Mouse (Mus musculus): ENCODE data around the gene Gm9945. TPM values are rescaled to one million over a fixed set of nuclear protein-coding genes. Genes with fewer than 3 reads are reported as not detected.

Gm9945 gene
- polyA plus RNA-seq, 1 experiment from 2014 or later, result 0.19 TPM

DNA sequence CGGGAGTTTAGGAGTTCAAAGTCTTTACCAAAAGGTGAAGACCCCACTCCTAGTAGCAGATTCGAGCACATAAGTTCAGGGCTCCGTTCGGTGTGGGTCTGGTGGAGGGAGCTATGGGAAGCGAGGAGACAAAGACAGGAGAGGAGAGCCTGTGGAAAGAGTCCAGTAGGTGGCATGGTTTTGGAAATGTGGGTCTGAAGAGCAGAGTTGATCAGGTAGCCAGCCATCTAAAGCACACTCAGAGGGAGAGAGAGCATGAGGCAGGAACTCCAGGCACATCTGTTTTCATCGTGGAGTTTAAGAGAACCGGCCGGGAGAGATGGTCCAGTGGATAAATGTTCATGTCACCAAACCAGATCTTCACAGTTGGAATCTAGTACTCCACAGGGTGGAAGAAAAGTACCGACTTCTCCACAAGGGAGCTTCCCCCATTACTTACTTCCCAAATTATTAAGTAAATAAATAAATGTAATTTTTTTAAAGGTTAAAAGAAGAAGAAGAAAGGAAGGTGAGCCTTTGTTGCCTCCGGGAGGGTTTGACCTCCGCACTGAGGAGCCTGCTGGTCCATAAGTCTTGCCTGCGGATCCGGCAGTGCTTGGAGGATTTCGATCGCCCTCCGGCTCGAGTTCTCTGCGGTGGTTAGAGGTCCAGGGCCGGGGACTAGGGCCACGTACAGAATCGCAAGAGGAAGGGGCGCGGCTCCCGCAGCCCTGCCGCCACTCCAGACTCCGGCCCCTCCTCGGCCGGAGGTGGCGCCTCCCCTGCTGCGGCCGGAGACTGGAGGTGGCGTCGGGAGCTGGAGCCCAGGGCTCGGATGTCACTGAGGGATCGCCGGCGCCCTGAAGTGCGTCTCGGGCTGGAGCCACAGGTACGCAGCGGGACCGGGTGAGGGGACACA is 23.2 kb upstream of the Gm9945 start, which contains the start of the genes Gm10447 and Shroom1:
TSS of gene Gm10447 (minus strand) at position 637 of the 898 bp plus-strand sequence.
TSS of gene Shroom1 (plus strand) at position 732 of the 898 bp plus-strand sequence.
- ATAC-seq (peak; percentile 50; the same call in 1 of the 2 replicates), DNase-seq (ENCODE audit: low spot score) (peak; percentile 31)
- Histone ChIP-seq H3K4me2 (ENCODE audit: low read length) (peak within 1 kb of the TSS; percentile 78), H3K36me3 (ENCODE audit: control insufficient read depth, insufficient read depth, low read length) (no peaks in the 10 kb centered on the region), H3K4me1 (ENCODE audit: control insufficient read depth, insufficient read depth, low read length) (no peaks in the 10 kb centered on the region), H3K27me3 (replicated peaks; ENCODE audit: control insufficient read depth, insufficient read depth, low read length) (peaks cover 28% of the 10 kb centered on the region), H3K9me3 (replicated peaks; ENCODE audit: control insufficient read depth, low read length) (no peaks in the 10 kb centered on the region), H3K4me3 (ENCODE audit: low read depth, low read length) (peak within 1 kb of the TSS; percentile 39), H3K9ac (ENCODE audit: low read length) (peak within 1 kb of the TSS; percentile 58), H3K27ac (ENCODE audit: low read depth, low read length) (no peak within 1 kb of the TSS)
- 3% methylated on average over 41 of the region's 42 CpGs for WGBS

DNA sequence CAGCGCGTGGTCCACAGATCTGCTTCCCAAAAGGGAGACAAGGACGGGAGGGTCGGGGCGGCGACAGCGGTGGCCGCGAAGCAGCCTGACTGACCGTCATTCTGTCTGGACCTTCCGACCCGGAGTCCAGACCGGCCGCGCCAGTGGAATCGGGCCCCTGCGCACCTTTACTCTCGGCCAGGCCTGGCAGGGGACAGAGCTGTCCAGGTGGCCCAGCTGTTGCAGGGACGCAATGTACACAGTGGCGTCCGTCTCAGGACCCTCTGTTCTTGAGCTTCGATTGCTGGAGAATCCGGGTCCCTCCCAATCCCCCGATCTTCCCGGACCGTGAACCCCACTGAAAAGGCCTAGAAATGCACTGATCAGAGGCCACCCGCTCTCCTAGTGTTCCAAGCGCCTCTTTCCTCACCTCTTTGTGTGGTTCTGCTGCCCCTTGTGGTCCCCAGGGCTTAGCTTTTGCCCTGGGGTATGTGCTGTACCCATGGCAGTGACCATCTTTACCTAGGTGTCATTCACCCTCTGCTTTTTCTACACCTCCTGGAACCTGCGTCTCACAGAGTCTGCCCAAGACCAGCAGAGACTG is 22.5 kb upstream of the Gm9945 start:
- peak overlapping the region; percentile 78 for H3K4me2 ChIP-seq (ENCODE audit: low read length)
- ATAC-seq (no peak), DNase-seq (ENCODE audit: low spot score) (no peak)
- H3K4me1 ChIP-seq (ENCODE audit: control insufficient read depth, insufficient read depth, low read length), result no peaks in the 10 kb centered on the region
- peaks cover 33% of the 10 kb centered on the region for H3K27me3 ChIP-seq (replicated peaks; ENCODE audit: control insufficient read depth, insufficient read depth, low read length)
- no peak overlapping the region for H3K27ac ChIP-seq (ENCODE audit: low read depth, low read length)
- 5% methylated on average over 29 of the region's 29 CpGs for WGBS
- no peaks in the 10 kb centered on the region for H3K36me3 ChIP-seq (ENCODE audit: control insufficient read depth, insufficient read depth, low read length)
- peak overlapping the region; percentile 39 for H3K4me3 ChIP-seq (ENCODE audit: low read depth, low read length)
- H3K9ac ChIP-seq (ENCODE audit: low read length), result peak overlapping the region; percentile 58
- no peaks in the 10 kb centered on the region for H3K9me3 ChIP-seq (replicated peaks; ENCODE audit: control insufficient read depth, low read length)

DNA sequence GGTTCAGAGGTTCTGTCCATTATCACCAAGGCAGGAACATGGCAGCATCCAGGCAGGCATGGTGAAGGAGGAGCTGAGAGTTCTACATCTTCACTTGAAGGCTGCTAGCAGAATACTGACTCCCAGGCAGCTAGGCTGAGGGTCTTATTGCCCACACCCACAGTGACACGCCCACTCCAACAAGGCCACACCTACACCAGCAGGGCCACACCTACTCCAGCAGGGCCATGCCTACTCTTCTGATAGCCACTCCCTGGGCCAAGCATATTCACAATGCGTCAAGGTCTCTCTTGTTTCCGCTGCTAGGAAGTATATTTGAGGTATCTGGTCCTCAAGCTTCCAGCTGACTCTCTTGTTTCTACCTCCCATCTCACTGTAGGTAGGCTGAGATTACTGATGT is 21.0 kb upstream of the Gm9945 start:
- H3K4me1 ChIP-seq (ENCODE audit: control insufficient read depth, insufficient read depth, low read length), result peaks cover 8% of the 10 kb centered on the region
- WGBS, result 67% methylated on average over 3 of the region's 3 CpGs

DNA sequence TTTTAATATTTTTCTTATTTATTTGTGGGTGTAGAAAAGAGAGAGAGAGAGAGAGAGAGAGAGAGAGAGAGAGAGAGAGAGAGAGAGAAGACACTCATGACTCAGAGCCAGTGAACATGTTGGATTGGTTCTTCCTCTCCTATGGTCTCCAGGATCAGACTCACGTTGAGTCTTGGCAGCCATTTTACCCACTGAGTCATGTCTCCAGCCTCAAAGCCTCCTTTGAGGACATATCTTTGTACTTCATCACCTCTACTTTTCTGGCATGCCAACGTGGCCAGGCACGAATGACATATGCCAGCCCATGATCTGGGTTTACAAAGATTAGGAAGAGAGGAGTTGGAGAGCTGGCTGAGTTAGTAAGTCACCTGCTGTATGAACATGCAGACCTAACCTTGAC is 19.8 kb upstream of the Gm9945 start:
- ATAC-seq, result no peak
- no peak overlapping the region for H3K9ac ChIP-seq (ENCODE audit: low read length)
- 84% methylated on average over 3 of the region's 3 CpGs for WGBS

More for the DNA sequence above, 21.0 kb upstream of the Gm9945 start:
- Histone ChIP-seq H3K27me3 (replicated peaks; ENCODE audit: control insufficient read depth, insufficient read depth, low read length) (peaks cover 48% of the 10 kb centered on the region), H3K36me3 (ENCODE audit: control insufficient read depth, insufficient read depth, low read length) (no peaks in the 10 kb centered on the region), H3K9me3 (replicated peaks; ENCODE audit: control insufficient read depth, low read length) (no peaks in the 10 kb centered on the region), H3K4me3 (ENCODE audit: low read depth, low read length) (no peak overlapping the region), H3K4me2 (ENCODE audit: low read length) (no peak overlapping the region), H3K27ac (ENCODE audit: low read depth, low read length) (no peak overlapping the region), H3K9ac (ENCODE audit: low read length) (no peak overlapping the region)
- DNase-seq (ENCODE audit: low spot score) (no peak), ATAC-seq (no peak)

DNA sequence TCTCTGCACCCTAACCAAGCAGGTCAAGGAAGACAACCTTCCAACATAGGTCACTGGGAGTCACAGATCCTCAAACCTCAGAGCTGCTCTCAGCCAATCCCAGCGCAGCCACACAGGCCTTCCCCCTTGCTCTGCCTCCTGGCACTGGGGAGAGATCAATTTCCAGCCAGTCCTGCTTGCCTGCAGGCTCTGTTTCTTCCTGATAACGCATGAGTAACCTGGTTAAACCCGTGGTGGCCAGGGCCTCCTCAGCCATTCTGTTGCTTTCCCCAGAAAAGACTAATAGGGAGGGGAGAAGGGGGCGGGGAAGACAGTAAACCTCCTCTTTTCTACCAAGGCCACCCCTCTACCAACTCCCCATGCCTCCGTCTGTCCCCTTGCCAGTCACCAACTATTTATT is 18.2 kb upstream of the Gm9945 start:
- Histone ChIP-seq H3K4me1 (ENCODE audit: control insufficient read depth, insufficient read depth, low read length) (peaks cover 12% of the 10 kb centered on the region), H3K9ac (ENCODE audit: low read length) (no peak overlapping the region), H3K9me3 (replicated peaks; ENCODE audit: control insufficient read depth, low read length) (no peaks in the 10 kb centered on the region), H3K4me3 (ENCODE audit: low read depth, low read length) (no peak overlapping the region), H3K36me3 (ENCODE audit: control insufficient read depth, insufficient read depth, low read length) (no peaks in the 10 kb centered on the region), H3K4me2 (ENCODE audit: low read length) (no peak overlapping the region), H3K27ac (ENCODE audit: low read depth, low read length) (no peak overlapping the region), H3K27me3 (replicated peaks; ENCODE audit: control insufficient read depth, insufficient read depth, low read length) (peaks cover 67% of the 10 kb centered on the region)
- no peak for ATAC-seq
- DNase-seq (ENCODE audit: low spot score), result no peak
- WGBS, result 18% methylated on average over 5 of the region's 5 CpGs

More for the DNA sequence above, 19.8 kb upstream of the Gm9945 start:
- Histone ChIP-seq H3K9me3 (replicated peaks; ENCODE audit: control insufficient read depth, low read length) (no peaks in the 10 kb centered on the region), H3K27ac (ENCODE audit: low read depth, low read length) (no peak overlapping the region), H3K27me3 (replicated peaks; ENCODE audit: control insufficient read depth, insufficient read depth, low read length) (peaks cover 60% of the 10 kb centered on the region), H3K4me2 (ENCODE audit: low read length) (no peak overlapping the region), H3K4me3 (ENCODE audit: low read depth, low read length) (no peak overlapping the region), H3K4me1 (ENCODE audit: control insufficient read depth, insufficient read depth, low read length) (peaks cover 8% of the 10 kb centered on the region), H3K36me3 (ENCODE audit: control insufficient read depth, insufficient read depth, low read length) (no peaks in the 10 kb centered on the region)
- DNase-seq (ENCODE audit: low spot score), result no peak

DNA sequence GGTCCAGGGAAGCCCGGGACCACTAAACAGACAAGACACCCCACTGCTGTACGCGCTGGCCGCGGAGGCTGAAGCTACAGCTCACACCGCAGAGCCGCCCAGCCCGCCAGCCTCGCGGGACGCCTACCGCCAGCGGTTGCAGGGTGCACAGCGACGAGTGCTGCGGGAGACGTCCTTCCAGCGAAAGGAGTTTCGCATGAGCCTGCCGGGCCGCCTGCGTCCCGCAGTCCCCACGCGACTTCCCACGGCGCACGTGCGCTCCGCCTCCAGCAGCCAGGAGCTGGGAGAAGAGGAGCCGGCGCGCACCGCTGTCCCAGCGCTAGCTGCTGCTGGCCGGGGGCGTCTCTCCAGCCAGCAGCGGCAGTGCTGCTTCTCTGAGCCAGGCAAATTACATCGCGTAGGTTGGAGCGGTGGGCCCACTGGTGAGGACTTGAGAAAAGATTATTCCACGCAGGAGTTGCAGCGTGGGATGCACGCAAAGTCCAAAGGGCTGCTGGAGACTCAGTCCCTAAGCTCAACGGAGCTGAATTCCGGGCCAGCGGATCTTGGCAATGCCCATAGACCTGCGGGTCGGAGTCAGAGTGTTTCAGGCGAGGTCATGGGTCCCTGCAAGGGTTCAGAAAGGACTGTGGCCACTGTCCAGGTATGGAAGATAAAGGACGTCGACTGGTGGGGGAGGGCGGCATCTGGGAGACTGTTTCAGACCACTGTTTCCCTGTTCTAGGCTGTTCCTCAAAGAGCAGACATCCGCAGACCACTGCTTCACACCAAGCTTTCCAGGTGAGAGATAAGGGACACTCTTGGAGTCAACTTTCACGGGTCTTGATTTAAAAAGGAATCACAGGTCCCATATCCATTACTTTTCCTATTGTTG is 16.2 kb upstream of the Gm9945 start:
- H3K27ac ChIP-seq (ENCODE audit: low read depth, low read length), result no peak overlapping the region
- WGBS, result 6% methylated on average over 54 of the region's 55 CpGs
- ATAC-seq, result no peak
- no peaks in the 10 kb centered on the region for H3K9me3 ChIP-seq (replicated peaks; ENCODE audit: control insufficient read depth, low read length)
- peaks cover 54% of the 10 kb centered on the region for H3K27me3 ChIP-seq (replicated peaks; ENCODE audit: control insufficient read depth, insufficient read depth, low read length)
- no peaks in the 10 kb centered on the region for H3K36me3 ChIP-seq (ENCODE audit: control insufficient read depth, insufficient read depth, low read length)
- H3K4me1 ChIP-seq (ENCODE audit: control insufficient read depth, insufficient read depth, low read length), result peaks cover 14% of the 10 kb centered on the region
- H3K9ac ChIP-seq (ENCODE audit: low read length), result peak overlapping the region; percentile 46
- peak overlapping the region; percentile 74 for H3K4me2 ChIP-seq (ENCODE audit: low read length)
- DNase-seq (ENCODE audit: low spot score), result peak; percentile 51
- H3K4me3 ChIP-seq (ENCODE audit: low read depth, low read length), result peak overlapping the region; percentile 35

DNA sequence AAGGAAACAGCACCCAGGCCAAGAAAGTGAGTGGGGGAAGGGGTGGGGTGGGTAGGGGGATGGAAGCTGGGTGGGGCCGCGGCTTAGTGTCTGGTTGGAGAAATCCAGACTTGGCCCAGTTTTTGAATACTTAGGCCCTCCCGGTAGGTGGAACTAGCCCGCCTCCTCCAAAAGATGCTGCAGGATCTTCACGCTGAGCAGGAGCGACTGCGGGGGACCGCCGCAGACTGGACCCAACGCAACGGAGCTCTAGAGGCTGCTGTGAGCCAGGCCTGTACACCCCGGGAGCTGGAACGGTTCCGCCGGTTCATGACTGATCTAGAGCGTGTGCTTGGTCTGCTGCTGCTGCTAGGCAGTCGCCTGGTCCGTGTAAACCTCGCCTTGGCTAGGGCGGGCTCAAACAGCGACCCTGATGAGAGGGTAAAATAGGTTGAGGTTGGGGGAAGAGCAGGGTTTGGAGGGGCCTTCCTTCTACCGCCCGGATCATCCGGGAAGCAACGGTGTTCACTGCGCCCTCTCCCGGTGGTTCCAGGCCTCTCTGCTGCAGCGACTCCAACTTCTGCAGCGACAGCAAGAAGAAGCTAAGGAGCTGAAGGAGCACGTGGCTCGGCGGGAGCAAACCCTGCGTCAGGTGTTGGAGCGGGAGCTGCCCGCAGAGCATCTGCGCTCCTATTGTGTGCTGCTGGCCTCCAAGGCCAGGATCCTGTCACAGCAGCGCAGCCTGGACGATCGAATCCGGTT is 13.6 kb upstream of the Gm9945 start:
- Histone ChIP-seq H3K9ac (ENCODE audit: low read length) (peak overlapping the region; percentile 48), H3K27me3 (replicated peaks; ENCODE audit: control insufficient read depth, insufficient read depth, low read length) (peaks cover 51% of the 10 kb centered on the region), H3K4me3 (ENCODE audit: low read depth, low read length) (peak overlapping the region; percentile 28), H3K4me2 (ENCODE audit: low read length) (peak overlapping the region; percentile 51), H3K4me1 (ENCODE audit: control insufficient read depth, insufficient read depth, low read length) (peaks cover 18% of the 10 kb centered on the region), H3K9me3 (replicated peaks; ENCODE audit: control insufficient read depth, low read length) (no peaks in the 10 kb centered on the region), H3K27ac (ENCODE audit: low read depth, low read length) (no peak overlapping the region), H3K36me3 (ENCODE audit: control insufficient read depth, insufficient read depth, low read length) (no peaks in the 10 kb centered on the region)
- peak; percentile 82 for DNase-seq (ENCODE audit: low spot score)
- 8% methylated on average over 40 of the region's 40 CpGs for WGBS
- ATAC-seq, result peak; percentile 54; the same call in 1 of the 2 replicates
